Mouse (Mus musculus) cerebellum, postnatal 10 days (tissue): Measurements from ENCODE around the gene Ripor2.

Source experiments
- DNase-seq, 2 experiments: peaks; one replicate each; pipeline ENCODE4 v3.0.0; 2021; ENCODE audit warnings: mixed read lengths in 2 of 2

Ripor2 gene

DNA sequence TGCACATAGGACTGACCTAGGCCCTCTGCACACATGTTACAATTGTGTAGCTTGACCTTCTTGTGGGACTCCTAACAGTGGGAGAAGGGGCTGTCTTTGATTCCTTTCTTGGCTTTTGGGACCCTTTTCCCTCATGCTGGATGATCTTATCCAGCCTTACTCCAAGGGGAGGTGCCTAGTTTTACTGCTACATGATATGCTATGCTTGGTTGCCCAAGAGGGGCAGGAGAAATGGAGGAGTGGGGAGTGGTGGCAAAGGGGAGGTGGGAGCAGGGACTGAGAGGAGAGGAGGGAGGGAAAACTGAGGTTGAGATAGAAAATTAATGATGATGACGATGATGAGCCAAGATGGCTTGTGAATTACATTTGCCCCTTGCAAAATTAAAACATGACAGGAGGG, 37.7 kb downstream of the Ripor2 start:
- no peak for DNase-seq

GRCm38 (mm10) chr13:24620439-24620838, 38.5 kb downstream of the Ripor2 start:
- DNase-seq = peak; percentile 15 to 25

DNA sequence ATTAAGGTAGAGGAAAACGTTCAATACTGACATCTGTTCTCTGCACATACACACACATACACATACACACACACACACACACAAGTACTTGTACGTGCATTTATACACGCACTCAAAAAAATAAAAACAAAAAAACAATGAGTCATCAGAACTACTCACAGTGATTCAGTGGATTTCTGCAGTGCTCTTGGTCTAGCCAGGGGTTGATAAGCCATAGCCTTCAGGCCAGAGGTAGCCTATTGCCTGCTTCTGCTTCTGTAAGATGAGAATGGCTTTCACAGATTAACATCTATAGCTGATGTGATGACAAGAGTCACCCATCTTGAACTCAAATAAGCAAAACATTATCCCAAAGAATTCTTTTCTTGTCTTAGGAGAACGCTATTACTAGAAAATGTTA, 41.6 kb downstream of the Ripor2 start:
- no peak for DNase-seq

DNA sequence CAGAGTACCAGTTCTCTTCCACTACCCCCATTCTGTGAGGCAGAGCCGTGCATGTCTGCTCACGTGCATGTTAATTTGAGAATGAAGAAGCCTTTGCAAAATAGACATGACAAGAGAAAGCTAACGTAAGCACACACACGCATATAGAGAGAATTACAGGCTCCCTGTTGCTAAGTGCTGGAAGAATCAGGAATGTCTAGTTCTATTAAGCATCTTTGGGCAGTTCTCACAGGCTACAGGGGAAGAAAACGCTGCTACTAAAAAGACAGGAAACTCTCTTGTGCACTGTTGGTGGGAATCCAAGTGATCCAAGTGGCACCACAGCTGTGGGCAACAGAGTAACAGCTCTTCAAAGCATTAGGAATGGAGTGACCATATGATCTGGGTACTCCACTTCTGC, 43.1 kb downstream of the Ripor2 start:
- DNase-seq = no peak

DNA sequence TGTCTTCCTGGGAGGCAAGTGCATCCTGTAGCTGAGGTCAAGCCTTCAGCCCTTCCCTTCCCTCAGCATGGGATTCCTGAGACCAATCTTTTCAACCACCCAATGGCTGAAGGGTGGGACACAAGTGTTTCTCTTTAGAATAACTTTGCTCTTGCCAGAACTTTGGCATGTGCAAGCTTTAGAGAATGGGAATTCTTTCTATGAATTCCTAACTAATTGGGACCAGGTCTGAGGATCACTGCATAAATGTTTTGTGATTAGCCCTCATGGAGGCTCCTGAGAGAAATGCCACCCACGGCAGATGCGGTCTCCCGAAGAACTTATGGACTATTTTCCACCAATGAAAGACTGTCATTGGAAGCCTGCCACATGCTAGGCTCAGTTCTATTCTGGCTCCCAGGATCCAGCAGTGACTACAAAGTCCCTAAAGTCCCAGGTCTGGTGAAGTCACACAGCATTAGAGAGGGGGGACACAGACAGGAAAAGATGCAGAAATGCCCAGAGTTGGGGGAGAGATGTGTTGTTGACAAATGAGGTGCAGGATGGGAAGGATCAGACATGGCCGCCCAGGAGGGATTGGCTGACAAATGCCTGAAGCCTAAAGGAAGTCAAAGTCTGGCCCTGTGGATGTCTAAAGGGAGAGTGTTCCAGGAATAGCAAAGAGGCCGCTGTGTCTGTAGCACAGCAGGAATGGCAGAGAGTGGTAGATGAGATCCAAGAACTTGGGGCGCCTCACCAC, 44.9 kb downstream of the Ripor2 start:
- DNase-seq = no peak

GRCm38 (mm10) chr13:24628192-24628591, 46.2 kb downstream of the Ripor2 start:
- DNase-seq = no peak

DNA sequence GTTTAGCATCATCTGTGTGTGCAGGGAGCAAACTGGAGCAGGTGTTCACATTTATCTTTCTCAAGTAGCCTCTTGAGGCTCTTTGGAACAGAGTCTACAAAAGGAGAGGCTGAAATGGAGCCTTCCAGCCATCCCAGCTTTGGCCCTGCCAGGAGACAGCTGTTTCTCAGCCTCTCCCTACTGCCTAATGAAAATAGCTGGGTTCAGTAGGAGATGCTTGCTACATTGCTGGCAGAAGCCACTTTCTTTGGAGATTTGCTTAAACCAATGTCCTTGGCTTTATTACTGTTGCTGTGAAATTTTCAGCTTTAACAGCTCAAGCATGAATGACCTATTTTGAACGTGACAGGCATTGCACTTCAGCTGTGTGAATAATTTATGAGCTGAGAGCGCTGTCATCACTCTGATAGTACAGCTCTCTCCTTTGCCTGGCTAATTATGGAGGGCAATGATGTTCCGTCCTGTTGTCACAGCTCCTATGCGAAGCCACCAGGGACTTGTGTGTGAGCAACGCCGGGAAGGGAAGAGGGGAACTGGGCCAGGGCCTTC, 47.2 kb downstream of the Ripor2 start:
- peak; percentile 29 to 46 for DNase-seq

- no peak for DNase-seq
Measured at GRCm38 (mm10) chr13:24630364-24630763, 48.4 kb downstream of the Ripor2 start.

GRCm38 (mm10) chr13:24632988-24633577, 51.1 kb downstream of the Ripor2 start:
- no peak for DNase-seq

DNA sequence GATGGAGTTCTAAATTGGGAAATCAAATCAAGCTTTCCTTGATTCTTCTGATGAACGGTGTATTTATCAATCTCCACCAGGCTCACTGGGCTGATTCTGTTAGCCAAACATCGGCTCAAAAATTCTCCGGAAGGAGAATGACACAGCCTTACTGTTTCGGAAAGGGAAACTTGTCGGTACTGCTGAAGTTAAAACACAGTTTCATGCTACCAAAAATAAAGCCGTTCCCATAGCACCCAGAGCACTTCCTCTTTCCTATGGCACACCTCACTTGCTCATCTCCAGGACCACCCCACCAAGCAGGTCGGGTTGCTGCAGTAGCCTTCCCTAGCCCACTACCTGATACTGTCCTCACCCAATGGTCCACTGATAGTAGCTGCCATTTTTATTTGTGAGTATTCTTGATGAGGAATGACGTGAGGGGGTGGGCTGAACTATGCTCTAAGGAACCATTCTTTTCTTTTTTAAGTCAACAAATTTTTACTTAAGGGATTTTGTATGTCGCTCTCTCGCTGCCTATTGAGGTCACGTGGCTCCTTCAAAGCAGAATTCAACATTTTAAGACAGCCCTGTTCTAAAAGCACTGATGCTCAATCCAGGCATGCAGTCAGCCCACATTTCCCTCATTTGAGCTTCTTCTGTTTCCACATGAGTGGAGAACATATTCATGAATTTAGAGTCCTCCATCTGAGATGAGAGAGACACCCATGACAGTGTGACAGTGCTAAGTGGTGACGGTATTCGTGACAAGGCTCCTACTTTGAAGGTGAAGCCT, 52.5 kb downstream of the Ripor2 start:
- no peak for DNase-seq

DNA sequence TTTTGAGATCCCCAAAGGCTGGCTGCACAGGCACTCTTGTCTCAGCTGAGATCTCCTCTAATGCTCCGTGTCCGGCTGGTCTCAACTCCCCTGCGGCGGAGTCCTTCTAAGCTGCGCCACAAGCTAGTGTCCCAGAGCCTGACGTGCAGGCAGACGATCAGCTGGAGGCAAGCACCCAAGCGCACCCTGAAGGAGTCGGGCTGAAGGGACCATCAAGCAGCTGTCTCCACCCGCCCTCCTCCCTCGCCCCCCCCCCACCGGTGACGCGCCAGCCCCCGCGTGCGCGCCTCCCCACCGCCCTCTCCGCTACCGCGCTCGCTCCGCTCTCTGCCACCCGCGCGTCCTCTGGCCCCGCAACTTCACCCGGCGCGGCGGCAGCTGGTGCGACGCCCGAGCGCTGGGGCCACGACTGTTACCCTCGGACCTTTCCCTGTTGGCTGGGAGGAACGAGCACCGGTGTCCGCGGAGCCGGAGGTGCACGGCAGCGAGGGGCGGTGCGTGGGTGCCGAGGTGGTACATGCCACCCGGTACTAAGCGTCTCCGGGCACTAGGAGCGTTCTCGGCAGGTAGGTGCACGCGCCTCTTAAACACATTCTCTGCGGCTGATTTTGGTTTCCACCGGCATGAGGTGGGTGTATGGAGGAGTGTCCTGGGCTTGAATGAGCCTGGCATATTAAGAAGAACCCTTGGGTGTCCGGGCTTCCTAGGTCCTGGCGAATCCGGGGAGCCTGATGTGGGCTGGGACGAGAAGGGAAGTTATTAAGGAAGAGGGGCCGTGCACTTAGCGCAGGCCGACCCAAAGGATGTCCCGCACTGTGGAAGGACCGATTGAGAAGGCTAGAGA, 56.6 kb downstream of the Ripor2 start:
- DNase-seq = peak; percentile 69 to 70

DNA sequence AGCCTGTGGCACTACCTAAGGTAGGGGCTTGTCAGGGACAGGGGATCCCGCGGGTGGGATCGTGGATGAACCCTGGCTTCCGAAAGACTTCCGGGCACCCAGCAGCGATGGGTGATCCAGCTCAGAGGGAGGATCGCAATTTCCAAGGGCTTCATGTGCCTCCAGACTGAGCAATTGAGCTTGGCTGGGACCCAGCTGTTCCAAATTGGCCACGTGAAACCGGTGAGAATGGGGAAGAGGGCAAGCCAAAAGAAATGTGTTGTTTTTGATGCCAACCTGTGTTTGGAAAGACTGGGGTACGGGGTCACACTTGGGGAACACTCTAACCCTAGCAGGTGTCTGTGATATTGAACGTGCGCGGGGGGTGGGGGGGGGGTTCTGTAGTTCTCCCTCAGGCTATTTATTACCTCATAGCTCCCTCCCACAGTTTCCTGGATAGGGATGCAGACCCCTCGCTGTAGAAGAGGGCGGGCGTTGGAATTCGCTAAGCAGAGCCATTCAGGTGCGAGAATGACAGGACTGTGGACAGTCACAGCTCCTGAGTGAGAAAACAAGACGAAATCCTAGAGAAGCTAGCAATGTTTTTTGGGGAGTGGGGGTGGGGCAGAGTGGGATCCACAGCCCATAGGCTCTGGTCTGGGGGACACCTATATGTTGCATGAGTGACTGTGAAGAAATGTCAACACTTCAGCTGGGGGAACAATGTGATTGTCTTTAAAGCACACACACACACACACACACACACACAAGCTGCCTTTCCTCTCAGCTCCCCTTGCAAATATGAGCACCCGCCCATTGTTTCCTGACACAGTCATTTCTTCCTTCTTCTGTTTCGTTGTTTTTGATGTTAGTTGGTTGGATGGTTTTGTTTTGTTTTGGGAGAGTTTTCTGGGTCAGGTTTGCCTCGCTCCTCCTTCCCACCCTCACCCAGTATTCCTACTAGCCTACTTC, 57.5 kb downstream of the Ripor2 start:
- peak; percentile 60 to 62 for DNase-seq

DNA sequence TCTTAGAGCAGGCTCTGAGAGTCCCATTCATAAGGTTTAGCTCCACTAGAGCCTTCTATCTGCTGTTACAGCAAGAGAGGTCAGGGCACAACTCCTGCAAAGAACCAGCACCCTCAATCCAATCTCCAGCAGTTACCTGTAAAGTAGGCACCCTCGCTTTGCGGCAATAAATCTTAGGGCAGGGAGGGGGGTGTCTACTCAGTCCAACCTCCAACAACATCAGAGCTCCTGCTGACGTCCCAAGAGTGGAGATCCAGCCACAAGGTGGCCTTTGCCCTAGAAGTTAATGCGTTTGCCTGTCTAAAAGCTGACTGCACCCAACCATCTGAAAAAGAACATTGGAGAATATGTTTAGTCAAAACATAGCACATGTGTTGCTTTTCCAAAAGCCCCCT, 58.2 kb downstream of the Ripor2 start:
- DNase-seq = no peak

- DNase-seq = no peak
Measured at GRCm38 (mm10) chr13:24640836-24641385, 58.9 kb downstream of the Ripor2 start.

DNA sequence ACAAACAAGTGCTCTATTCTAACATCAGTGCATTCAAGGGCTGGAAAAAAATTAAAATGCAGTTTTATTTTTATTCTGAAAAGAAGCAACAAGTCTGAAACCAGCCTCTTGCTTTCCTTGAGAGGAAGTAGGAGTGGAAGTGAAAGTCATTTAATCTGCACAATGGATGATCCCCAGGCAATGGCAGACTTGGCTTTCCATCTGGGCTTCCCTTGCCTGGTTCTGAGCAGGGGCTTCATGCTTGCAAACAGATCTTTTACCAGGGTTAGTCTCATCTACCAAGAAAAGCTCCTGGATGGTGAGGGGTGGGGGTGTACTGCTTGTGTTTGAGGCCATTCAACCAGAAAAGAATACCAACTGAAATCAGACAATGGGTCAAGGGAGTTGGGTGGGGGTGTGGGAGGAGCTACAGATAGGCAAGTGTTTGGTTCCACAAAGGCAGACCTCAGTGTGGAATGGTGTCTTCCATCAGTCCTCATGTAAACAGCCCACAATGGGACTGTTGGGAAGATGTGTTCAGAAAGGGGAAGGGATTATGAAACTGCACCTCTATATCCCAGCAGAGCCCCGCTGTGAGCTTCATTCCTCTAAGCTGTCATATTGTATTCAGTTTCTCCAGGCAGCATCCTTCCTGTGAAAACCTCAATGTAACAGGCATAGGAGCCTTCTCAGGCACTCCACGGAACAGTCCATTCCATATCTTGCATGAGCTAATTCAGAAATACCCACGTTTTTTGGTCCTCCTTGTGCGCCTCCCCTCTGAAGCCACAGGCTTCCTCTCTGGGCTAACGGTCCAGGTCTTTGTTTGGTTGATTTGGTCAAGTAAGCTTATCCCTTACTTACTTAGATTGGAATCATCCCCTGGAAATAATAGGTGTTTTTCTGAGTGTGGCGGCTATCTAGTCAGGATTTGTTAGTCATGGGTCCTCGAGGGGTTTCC, 59.8 kb downstream of the Ripor2 start:
- DNase-seq = no peak

- no peak for DNase-seq
Measured at GRCm38 (mm10) chr13:24645146-24645545, 63.2 kb downstream of the Ripor2 start.

- DNase-seq = no peak
Measured at GRCm38 (mm10) chr13:24646324-24646723, 64.3 kb downstream of the Ripor2 start.

DNA sequence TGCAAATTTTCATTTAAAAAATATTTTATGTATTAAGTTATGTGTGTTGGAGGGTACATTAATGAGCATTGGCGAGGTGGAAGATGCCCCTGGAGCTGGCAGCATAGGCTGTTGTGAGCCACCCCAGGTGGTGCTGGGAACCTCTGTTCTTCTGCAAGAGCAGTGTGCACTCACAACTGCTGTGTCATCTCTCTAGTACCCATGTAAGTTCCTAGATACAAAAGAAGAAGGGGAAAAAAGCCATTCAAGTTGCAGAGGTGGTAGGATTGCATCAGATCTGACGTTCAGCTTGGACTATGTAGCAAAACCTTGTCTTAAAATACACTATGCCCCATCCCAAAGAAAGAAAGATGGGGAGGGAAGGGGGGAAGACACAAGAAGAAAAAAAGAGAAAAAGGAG, 65.5 kb downstream of the Ripor2 start:
- no peak for DNase-seq

DNA sequence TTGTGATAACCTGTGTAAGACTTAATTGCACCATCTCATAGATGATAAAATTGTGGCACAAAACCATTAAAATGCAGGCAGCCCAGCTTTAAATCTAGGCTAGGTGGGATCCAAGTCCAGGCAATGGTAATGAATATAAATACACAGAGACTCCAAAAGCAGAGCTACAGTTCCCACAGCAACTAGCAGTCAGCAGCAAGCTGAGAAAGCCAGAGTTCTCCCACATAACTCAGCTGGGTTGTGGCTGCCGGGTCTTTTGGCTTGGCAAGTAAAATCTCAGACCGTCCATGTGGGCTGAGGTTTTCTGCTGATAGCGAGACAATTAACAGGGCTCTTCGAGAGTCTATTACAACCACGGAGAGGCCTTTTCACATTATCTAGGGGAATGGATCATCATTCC, 66.0 kb downstream of the Ripor2 start:
- DNase-seq = no peak

- DNase-seq = no peak
Measured at GRCm38 (mm10) chr13:24648668-24649067, 66.7 kb downstream of the Ripor2 start.
